Mouse (Mus musculus) spleen, adult 2 months (tissue): Measurements from ENCODE around the gene Pdk4.

ENCODE experiments used
- CTCF ChIP-seq: fragments of 200-500 bp; IDR thresholded peaks from 2 replicates; pipeline ENCODE4 v1.5.1; 2011; ENCODE audit warnings: mild to moderate bottlenecking, inconsistent platforms; ENCODE audit not compliant: insufficient read depth, insufficient read length, insufficient replicate concordance; ENCODE audit errors: extremely low read depth
- POLR2A ChIP-seq: fragments of 200-500 bp; IDR thresholded peaks from 2 replicates; pipeline ENCODE4 v1.6.1; 2011; ENCODE audit warnings: low read depth, low read length, inconsistent platforms

GRCm38 (mm10) chr6:5455836-5456235 lies 40.3 kb downstream of the Pdk4 start:
- TF ChIP-seq CTCF (no peak), POLR2A (no peak)
